Mouse (Mus musculus) effector memory CD4-positive, alpha-beta T cell, adult 7 months (primary cell): ENCODE data around the gene Slc8a3. TPM values are rescaled to one million over a fixed set of nuclear protein-coding genes. Genes with fewer than 3 reads are reported as not detected.

ENCODE experiments used
- polyA plus RNA-seq: library from polyadenylated mRNA; unstranded; fragments of 100-300 nt; shearing (Covaris generic); gene quantifications from one replicate; pipeline ENCODE4 v1.2.1, GENCODE M21; 2017

Slc8a3 gene
- 0.40 TPM for polyA plus RNA-seq

GRCm38 (mm10) chr12:81332875-81333421 is at the start of gene Slc8a3:
Gene Slc8a3 (minus strand): TSS chr12:81333180.

GRCm38 (mm10) chr12:81379364-81379763 is 46.4 kb upstream of the Slc8a3 start, which contains the start of gene Gm4787:
Gene Gm4787 (minus strand): TSS chr12:81379464.

Other genes starting within 250 kb of the Slc8a3 start
- gene Gm4787, start 46.3 kb upstream of the Slc8a3 start, polyA plus RNA-seq: not detected
- 0.30 TPM for gene Adam4, start 88.8 kb upstream of the Slc8a3 start, polyA plus RNA-seq
- 184 TPM for gene Cox16, start 151.9 kb upstream of the Slc8a3 start, polyA plus RNA-seq
- 6.5 TPM for gene Gm20498, start 199.7 kb upstream of the Slc8a3 start, polyA plus RNA-seq
- 39.1 TPM for gene Synj2bp, start 199.7 kb upstream of the Slc8a3 start, polyA plus RNA-seq
- 0.82 TPM for gene Adam21, start 235.3 kb upstream of the Slc8a3 start, polyA plus RNA-seq